Mouse (Mus musculus) embryo, embryonic 9.5 days (tissue): ENCODE measurements around the gene R3hdml.

Source experiments
- DNase-seq: peaks from one replicate; pipeline ENCODE4 v3.0.0-alpha.2; 2017; ENCODE audit errors: extremely low spot score

The R3hdml gene

DNA sequence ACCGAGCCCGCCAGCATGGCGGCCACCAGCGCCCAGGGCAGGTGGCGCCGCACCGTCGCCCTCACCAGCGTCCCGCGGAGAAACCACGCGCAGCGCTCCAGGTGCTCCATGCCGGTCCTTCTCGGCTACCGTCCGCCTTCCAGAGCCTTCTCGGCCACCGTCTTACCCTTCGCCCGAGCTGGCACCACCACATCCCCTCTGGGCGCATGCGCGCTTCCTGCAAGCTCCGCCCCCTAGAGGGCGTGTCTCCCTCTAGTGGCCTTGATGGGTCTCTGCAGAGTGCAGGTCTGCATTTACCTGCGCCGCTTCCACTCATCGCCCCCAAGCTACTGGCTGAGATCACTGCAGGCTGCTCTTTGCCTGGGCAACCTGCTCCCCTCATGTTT, 19.7 kb upstream of the R3hdml start, which contains the start of gene Fitm2:
Fitm2 (minus strand) TSS at position 164 of the 386 bp plus-strand sequence.
- DNase-seq: peak; percentile 96

- no peak for DNase-seq
Measured at GRCm38 (mm10) chr2:163480191-163480825, 11.8 kb upstream of the R3hdml start.

- peak; percentile 54 for DNase-seq
Measured at GRCm38 (mm10) chr2:163481539-163482029, 10.5 kb upstream of the R3hdml start.

GRCm38 (mm10) chr2:163487360-163487759, 4.8 kb upstream of the R3hdml start:
- no peak for DNase-seq

DNA sequence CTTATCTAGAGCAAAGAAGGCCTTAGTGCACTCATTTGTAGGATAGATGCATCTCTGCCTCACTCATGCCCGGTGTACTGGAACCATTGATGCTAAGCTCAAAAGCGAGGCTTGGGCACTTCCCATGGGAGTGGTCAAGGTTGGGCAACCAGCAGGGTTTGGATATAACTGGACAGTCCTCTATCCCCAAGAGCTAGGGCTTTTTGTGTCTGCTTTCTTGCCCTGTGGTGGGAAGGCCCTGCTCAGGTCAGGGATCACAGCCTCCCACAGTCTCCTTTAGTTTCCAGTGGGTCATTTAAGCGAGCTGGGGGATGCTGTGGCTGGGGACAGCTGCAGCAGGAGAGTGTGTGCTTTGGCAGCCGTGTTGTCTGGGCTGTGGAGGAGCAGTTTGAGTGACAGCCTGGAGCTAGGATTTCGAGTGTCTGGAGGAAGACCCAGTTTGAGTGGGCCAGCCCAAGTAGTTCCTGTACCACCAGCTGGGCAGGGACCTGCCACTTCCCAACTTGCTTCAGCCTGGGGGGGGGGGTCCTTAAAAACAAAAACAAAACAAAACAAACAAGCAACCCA, 2.3 kb upstream of the R3hdml start:
- no peak for DNase-seq

GRCm38 (mm10) chr2:163490656-163491055, 1.5 kb upstream of the R3hdml start:
- no peak for DNase-seq

GRCm38 (mm10) chr2:163491351-163491750, 767 bp upstream of the R3hdml start:
- DNase-seq: no peak

- DNase-seq: no peak
Measured at GRCm38 (mm10) chr2:163493031-163493430, 913 bp downstream of the R3hdml start.

DNA sequence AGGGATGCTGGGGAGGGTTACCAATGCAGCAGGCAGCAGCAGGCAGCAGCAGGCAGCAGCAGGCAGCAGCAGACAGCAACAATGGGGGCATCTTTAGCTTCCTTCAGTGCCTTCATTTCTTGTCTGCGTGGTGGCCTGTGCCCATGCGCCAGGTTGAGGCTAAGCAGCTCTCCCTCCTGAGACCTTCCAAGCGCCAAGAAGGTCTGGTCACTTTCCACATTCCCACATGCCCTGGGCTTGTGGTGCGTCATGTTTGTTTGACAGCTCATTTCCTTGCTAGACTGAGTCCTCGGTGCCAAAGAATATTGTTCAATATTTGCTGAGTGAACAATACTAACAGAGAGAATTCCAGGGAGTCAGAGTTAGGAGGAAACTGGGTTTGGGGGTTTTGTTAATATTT, 1.9 kb downstream of the R3hdml start:
- DNase-seq: no peak

- no peak for DNase-seq
Measured at GRCm38 (mm10) chr2:163494456-163494855, 2.3 kb downstream of the R3hdml start.

DNA sequence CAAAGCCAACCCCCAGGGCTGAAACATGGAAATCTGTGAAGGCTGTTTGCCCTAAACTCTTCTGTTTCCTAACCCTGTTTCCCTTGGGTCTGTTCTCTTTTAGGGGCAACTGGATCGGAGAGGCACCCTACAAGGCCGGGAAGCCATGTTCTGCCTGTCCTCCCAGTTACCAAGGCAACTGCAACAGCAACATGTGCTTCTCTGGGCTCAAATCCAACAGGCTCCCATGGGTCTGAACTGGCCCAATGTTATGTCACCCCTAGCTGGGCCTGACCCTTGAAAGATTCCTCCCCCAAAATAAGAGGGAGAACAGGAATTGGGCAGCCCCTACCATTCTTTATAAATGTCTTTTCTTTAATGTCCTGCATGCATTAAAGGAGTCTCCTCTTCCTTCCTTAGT, 10.1 kb downstream of the R3hdml start:
- DNase-seq: no peak

- no peak for DNase-seq
Measured at GRCm38 (mm10) chr2:163503191-163503590, 11.1 kb downstream of the R3hdml start.

DNA sequence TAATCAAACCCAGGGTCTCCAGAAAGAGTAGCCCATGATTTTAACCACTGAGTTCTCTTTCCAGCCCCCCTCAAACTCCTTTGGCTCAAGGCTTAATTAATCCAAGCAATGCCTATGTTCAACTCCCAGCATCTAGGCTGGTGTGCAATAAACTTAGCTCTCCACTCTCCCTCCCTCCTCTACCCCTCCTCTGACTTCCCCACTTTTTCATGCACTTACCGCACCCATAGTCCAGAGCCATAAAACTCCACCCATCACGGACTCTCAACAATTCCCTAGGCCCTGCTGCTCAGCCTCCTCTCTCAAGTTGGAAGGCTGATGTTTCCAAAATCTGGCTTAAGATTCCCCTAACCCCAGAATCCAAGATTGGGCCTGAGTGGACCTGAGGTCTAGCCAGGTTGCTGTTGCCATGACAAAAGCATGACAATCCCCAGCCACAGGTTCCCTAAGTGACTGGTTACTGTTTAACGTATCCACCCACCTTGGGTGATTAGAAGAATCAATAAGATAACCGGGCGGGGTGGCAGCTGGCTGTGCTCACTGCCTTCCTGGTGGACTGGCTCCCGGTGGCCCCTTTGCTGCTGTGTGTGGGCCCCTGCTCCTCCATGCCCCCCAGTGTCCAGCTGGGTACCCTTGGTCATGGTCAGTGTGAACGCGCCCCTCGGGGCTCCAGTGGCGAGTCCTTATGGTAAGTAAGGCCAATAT, 14.3 kb downstream of the R3hdml start, which contains the start of gene Hnf4a:
Hnf4a (plus strand) TSS at position 509 of the 705 bp plus-strand sequence.
- no peak for DNase-seq

DNA sequence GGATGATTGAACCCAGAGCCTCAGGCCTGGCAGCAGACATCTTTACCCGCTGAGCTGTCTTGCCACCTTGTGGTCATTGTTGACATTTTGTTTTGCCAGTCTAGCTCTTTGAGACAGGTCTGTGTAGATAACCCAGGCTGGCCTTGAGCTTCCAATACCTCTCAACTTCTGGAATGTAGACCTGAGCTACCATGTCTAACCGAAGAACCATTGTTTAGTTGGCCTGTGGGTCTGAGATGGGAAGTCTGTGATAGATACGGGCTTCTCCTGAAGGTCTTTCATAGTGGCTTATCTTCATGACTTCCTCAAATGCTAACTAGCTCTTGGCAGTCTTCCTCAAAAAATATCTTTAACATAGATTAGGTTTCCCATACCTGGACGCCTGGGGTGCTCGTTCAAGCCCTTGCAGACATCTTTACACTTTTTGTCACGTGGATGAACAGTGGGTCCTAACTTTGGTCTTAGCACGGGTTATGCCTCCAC, 33.7 kb downstream of the R3hdml start:
- DNase-seq: no peak

GRCm38 (mm10) chr2:163527497-163527896, 35.4 kb downstream of the R3hdml start:
- no peak for DNase-seq

DNA sequence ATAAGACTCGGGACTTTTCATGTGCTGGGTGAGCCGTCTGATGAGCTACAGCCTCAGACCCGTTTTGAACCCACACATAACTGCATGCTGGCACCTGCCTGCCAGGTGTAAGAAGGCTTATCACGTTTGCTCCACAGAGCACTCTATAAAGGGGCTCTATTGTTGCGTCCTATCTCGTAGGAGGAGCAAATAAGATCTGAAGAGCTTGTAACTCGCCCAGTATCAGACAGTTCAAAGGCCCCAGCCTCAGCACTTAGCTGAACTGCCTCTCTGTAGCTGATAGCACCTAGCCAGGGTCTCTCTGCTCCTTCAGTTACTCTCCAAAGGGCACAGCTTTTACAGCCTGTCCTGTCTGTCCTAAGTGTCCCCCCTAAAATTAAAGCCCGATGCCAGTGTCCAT, 38.3 kb downstream of the R3hdml start:
- no peak for DNase-seq

GRCm38 (mm10) chr2:163531917-163532316, 39.8 kb downstream of the R3hdml start:
- peak; percentile 74 for DNase-seq

DNA sequence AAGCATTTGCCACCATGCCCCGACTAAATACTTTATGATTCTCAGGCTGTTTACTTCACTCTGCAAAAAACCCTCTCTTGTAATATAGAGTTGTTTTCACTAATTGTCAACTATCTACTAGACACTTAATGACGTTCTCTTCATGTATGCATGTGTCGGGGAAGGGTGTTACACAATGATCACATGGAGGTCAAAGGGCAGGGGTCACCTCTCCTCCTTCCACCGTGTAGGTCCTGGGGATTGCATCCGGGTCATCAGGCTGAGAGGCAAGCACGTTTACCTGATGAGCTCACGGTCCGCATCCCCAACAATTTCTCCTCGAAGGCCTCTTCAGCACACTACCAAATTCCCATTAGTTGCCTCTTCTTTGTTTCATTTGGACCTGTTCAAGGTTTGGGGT, 41.1 kb downstream of the R3hdml start:
- no peak for DNase-seq

- peak; percentile 85 for DNase-seq
Measured at GRCm38 (mm10) chr2:163534958-163535524, 42.9 kb downstream of the R3hdml start.

DNA sequence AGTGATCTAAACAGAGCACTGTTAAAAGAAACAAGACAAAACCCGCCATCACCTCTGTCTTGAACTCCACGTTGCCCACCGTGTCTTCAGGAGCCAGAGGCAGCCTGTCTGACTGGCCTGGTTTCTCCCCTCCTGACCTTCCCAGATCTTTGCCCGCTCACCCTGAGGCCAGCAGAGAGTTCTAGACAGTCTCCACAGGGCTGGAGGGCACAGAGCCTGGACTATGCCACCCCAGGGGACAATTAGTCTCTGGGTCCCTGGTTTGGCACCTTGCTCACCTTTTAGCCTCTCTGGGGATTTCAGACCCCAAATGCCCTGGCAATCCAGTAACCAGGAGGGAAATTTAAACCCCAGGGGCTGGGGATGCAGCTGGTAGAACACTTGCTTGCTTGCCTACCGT, 45.3 kb downstream of the R3hdml start:
- DNase-seq: no peak

DNA sequence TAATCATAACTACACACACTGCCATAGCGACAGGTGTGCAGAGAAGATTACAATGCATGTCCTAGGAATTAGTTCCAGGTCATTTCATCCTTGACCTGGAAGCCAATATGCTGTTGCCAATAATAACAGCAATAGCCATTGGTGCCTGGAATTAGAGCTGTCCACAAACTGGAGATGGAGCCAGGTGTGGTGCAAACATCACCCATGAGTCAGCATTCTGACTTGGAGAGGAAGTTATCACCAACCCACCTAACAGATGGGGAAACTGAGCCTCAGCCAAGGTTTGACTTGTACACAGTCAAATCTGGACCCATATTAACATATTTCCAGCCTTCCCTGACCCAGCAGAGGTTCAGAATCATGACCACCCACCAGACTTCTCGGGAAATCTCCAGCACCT, 46.3 kb downstream of the R3hdml start:
- no peak for DNase-seq

DNA sequence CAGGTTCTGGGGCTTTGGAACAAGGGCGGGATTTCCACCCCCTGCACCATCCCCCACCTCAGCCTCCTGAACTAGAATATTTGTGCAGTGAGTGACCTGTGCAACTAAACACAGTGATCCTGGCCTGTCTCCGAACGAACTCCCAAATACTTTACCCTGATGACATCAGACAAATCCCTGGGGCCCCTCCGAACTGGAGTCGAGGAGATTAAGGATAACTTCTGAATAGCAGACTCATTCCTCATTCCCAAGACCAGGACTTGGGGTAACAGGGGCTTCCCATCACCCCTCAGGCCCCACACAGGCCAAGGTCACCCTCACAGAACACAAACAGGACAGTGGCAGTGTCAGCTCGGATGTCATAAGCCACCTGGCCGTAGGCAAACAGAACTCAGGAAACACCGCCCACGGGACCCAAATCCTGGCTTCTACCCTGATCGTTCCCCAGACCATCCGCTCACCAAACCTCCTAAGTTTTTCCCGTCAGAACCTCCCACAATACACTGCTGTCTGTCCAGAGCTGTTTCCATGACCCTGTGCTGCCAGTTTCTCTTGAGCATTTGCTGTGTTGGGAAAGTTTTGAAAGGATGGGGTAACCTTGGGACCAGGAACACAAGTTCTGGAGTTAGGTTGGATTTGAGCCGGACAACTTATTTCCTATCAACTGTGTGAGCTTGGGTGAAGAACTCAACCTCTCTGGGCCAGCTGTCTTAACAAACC, 47.4 kb downstream of the R3hdml start:
- DNase-seq: no peak
